Mouse (Mus musculus) brain, embryonic 14.5 days (tissue): ENCODE data around the gene Litaf.

ENCODE experiments used
- CTCF ChIP-seq: fragments of 200-500 bp; IDR thresholded peaks from 2 replicates; pipeline ENCODE4 v1.5.1; 2012; ENCODE audit warnings: inconsistent platforms, mild to moderate bottlenecking, moderate library complexity, borderline replicate concordance; ENCODE audit not compliant: insufficient read depth, insufficient read length; ENCODE audit errors: extremely low read depth
- POLR2A ChIP-seq: fragments of 200-500 bp; IDR thresholded peaks from 2 replicates; pipeline ENCODE4 v1.6.1; 2012; ENCODE audit warnings: mild to moderate bottlenecking, inconsistent platforms, borderline replicate concordance; ENCODE audit not compliant: poor library complexity, insufficient read depth, insufficient read length, severe bottlenecking; ENCODE audit errors: extremely low read depth

GRCm38 (mm10) chr16:10967756-10968155 is 98.2 kb downstream of the Litaf start:
- TF ChIP-seq CTCF (no peak), POLR2A (no peak)
